Mouse (Mus musculus): ENCODE data around the gene Mllt6. TPM values are rescaled to one million over a fixed set of nuclear protein-coding genes. Genes with fewer than 3 reads are reported as not detected.
"Not testable (repeated sequence)": the region's sequence is repeated elsewhere in the genome, so short reads cannot be mapped to it uniquely, and the experiment has no call there.

Mllt6 gene
- total RNA-seq, 1 experiment from 2014 or later, result 53.6 TPM

- no peak for DNase-seq
Observed at GRCm38 (mm10) chr11:97695712-97696401, 32.6 kb downstream of the Mllt6 start.

DNA sequence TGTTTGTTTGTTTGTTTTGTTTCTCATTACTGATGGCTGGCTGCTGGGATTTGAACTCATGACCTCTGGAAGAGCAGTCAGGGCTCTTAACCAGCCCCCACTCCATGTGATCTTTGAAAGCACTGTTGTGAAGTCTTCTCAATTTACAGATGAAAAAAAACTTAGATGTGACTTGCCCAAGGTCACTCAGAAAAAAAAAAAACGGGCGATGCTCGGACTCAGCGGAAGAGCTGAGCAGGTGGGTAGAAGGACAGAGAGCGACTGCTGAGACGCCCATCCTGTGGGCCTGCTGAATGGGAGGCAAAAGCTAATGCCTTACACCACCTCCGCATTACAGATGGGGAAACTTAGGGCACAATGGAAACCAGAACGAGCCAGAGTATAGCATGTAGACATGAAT lies 33.5 kb downstream of the Mllt6 start:
- DNase-seq, result no peak

DNA sequence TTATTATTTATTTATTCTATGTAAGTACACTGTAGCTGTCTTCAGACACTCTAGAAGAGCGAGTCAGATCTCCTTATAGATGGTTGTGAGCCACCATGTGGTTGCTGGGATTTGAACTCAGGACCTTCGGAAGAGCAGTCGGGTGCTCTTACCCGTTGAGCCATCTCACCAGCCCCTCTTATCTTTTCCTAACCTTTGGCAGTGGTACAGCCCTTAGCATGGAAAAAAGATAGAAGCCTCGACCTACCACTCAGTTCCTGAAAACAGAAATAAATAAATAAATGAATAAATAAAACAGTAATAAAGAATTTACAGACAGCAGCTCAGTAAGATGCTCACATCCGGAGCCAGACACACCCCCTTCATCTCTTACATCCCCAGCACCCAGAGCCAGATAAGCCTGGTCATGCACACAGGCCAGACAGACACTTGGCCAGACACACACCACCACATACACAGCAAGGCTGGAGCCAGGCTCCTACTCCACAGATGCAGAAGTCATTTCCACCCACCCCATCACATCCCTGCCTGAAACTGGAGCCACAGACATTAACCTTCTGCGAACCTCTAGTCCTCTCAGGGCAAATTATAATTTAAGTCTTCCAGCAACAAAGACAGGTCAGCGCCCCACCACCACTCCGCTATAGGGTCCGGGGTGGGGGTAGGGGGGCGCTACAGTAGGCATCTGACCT lies 34.1 kb downstream of the Mllt6 start:
- no peak for DNase-seq

- DNase-seq, result no peak
Observed at GRCm38 (mm10) chr11:97697891-97698529, 34.8 kb downstream of the Mllt6 start.

DNA sequence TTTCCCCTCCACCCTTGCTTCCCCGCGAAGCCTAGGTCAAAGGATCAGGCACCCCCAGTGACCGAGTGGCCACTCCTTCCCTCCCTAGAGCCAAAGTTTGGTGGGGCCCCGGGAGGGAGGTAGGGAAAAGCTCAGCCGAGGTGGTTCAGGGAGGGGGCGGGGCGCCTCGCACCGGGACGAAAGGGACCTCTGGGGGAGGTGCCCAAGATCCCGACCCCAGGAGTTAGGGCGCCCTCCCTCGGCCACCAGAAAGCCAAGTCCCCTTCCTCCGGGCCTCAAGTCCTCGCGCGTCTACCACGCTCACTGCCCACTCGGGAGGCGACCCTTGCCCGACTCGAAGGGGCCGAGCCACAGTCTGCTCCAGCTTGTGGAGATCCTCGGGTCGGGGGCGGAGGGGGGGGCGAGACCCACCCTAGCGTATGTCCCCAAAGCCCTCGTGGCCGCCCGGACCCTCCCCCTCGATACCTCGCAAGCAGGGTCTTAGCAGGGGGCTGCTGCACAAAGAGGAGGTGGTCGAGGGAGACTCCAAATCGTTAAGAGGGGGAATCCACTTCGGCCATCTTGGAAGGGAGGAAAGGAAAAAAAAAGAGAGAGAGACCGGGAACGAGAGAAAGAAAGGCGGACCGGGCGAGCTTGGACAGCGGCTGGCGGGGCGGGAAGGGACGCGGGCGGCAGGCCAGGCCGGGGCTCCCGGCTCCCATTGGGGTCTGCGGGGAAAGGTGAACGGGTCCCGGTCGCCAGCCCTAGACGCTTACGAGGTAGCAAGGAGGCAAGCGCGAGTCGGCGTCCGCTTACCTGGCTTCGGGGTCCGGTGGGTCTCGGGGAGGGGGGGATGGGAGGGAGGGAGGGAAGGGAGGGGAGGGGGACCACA lies 35.8 kb downstream of the Mllt6 start:
- DNase-seq, result peak; percentile 86

DNA sequence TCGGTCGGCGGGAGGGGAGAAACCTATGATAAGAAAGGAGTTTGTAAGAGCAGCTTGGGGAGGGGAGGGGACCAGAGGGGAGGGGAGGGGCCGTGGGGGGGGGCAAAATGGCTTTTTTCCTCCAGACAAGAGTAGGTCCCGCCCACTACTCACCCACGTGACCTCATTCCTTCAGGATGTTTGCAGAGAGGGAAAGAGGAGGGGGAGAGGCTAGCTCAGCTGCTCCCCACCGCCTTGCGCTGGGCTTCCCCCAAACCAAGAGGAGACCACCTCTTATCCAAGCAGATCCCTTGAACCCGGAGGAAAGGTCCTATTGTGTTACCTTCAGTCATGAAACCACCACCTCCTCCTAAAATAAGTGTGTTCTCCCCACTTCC lies 36.4 kb downstream of the Mllt6 start:
- DNase-seq, result peak; percentile 85

GRCm38 (mm10) chr11:97700003-97700745 lies 37.0 kb downstream of the Mllt6 start, which contains the start of gene Pcgf2:
Pcgf2 (minus strand) TSS chr11:97700497.
- peak; percentile 80 for DNase-seq

DNA sequence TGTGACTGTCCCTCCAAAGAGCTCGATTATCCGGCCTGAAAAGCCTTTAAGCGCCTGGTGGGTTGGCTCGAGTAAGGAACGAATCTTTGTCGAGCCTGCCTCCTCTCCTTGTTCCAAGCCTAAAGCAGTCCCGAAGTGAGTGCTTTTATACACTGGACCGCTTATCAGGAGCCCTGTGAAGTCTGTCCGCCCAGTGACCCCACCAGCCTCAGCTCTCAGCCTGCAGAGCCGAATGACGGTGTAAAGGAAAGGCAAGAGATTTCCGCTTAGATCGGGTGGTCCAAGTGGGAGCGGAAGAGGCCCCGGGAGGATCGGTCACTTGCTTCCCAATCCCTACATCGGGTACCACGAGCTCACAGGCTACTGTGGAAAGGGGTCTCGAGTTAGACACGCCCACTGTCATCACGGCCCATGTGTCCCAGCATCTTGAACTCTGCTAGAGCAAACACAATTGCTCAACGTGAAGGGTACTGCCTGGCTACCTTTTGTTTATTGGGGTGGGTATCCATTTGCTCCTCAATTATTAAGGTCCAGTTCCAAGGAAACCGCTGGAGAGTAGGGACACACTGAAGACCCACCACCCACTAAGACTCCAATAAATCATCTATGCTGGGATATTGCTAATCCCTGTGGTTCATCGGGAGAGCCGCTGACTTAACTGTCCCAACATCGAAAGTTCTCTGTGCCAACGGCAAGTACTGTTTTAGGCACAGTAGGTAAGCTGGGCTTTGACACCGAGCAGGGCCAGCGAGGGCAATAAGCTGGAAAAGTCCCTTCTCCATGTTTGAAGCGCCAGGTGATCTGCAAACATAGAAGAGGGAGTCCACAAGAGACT lies 37.7 kb downstream of the Mllt6 start:
- DNase-seq, result peak; percentile 32

- no peak for DNase-seq
Observed at GRCm38 (mm10) chr11:97701581-97702392, 38.6 kb downstream of the Mllt6 start.

- DNase-seq, result peak; percentile 89
Observed at GRCm38 (mm10) chr11:97702393-97702745, 39.2 kb downstream of the Mllt6 start.

GRCm38 (mm10) chr11:97703039-97703826 lies 40.0 kb downstream of the Mllt6 start, which contains the start of gene Psmb3:
Psmb3 (plus strand) TSS chr11:97703399.
- peak; percentile 94 for DNase-seq

DNA sequence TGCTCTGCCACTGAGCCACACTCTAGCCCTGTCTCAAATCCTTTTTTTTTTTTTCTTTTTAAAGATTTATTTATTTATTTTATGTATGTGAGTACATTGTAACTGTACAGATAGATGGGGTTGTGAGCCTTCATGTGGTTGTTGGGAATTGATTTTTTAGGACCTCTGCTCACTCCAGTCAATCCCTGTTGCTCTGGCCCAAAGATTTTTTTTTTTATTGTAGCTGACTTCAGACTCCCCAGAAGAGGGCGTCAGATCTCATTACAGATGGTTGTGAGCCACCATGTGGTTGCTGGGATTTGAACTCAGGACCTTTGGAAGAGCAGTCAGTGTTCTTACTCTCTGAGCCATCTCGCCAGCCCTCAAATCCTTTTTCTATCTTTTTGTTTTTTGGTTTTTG lies 46.9 kb downstream of the Mllt6 start:
- DNase-seq, result not testable (repeated sequence)

DNA sequence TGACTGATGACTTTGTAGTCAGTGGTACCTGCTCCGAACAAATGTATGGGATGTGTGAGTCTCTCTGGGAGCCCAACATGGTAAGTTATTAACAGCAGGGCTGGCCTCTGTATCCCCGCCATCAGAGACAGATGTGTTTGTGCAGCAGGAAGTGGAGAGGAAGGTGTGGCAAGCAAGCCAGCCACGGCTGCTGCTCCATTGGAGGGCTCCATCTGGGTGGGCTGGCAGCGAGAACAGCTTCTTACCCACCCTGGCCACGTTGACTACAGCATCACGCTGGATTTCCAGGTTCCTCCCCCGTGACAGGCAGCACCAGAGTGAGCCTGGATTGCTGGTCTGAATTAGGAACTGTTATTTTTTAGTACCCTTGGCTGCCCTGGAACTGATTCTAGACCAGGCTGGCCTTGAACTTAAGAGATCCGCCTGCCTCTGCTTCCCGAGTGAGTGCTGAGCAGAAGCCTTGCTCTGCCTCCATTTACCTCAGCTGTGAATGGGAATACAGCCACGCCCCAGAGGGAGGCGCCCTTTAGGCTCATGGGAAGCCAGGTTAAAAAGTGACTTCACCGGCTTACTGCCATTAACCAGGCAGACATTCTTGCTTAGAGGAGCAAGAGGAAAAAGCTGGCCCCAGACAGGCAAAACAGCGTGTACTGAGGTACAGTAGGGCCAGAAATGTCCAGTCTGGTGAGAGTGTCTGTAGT lies 48.1 kb downstream of the Mllt6 start:
- no peak for DNase-seq

DNA sequence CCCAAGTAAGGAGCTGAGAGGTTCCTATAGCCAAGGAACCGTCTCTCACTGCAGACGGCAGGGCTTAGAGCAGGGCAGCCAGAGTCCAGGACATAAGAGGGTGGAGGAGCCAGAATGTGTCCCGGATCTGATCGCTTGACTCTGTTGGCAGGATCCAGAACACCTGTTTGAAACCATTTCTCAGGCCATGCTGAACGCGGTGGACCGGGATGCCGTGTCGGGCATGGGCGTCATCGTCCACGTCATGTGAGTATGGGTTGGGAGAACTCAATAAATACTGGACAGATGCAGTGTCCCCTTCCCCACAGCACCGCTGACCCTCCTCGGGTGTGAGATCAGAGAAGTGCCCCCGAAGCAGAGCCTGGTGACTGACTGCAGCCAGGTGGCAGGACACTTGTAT lies 49.1 kb downstream of the Mllt6 start:
- no peak for DNase-seq

DNA sequence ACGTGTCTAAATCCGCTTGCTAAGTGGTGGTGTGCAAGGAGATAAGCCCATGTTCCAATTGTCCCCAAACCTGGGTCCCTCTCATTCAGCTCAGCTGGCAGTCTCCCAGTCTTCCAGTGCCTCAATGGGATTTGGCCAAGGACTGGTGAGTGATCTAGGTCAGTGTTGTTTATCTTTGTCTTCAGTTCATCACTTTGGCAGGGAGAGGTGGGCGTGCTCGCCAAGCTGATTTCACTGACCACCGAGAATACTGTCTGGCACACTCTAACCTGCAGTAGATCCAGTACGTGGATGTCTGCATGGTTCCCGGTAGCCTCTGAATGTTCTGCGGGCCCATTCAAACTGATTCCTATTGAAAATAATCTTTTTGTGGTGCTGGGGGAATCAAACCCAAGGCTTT lies 50.7 kb downstream of the Mllt6 start:
- DNase-seq, result peak; percentile 62

DNA sequence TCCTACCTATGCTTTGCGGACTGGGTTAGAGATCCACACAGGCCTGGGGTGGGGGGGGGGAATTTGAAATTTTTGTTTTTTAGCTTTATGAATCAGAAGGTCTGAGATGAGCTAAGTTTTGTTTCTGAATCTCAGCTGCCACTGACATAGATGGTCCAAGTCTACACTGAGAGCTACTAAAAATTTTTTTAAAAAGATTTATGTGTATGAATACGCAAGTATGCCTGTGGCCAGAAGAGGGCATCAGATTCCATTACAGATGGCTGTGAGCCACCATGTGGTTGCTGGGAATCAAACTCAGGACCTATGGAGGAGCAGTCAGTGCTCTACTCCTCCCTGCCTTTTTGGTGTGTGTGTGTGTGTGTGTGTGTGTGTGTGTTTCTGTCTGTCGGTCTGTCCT lies 51.1 kb downstream of the Mllt6 start:
- no peak for DNase-seq

DNA sequence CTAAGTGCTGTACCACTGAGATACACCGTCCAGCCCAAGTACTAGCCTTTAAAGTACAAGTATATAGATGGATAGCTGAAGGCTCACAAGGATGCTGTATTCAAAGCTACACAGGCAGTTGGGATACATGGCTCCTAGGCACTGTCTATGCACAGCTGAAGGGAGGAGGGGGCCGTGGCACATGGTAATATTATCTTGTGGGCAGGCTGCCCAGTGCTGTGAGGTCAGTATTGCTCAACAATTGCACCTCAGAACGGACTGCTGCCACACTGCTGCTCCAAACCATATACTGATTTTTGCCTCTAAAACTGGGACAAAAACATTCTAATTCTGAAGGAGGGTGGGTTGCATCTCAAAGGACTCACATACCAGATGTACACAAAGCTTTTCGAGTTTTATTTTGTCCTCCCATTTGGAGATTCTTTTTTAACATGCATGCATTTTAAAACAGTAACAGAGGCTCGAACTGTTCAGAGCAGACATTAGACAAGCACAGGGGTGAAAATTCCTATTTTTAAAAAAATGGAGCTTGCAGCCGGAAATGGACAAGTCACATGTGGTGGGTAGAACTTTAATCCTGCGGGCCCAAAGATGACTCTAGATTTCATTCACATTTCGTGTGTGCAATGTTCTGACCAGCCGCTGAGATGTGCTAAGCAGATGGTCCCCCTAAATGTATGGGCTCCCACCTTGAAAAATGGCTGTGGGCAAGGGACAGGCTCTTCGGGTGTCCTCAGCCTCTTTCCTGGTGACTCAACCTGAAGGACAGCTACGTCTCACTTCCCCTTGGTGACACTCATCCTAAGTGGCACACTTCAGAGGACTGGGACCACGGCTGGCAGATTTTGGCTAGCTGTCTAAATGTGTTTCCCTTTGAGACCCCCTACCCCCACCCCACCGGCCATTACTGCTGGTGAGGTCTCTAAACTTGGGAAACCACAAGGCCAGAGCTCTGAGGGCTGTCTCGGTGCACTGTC lies 51.9 kb downstream of the Mllt6 start:
- DNase-seq, result peak; percentile 71

All from adrenal gland, postnatal 25 days (tissue).